Mouse (Mus musculus) E14TG2a.4 (cell line): ENCODE data around the gene Ccdc106.
A peak's percentile ranks its signal among the peaks of the same experiment; 100 is the strongest.

Experiments
- H3K27me3 ChIP-seq: 2 replicates; pipeline ENCODE4 v1.6.1; 2014; ENCODE audit warnings: low read length, control low read depth; ENCODE audit not compliant: insufficient read depth
- H3K36me3 ChIP-seq: 2 replicates; pipeline ENCODE4 v1.6.1; 2014; ENCODE audit warnings: low read length, control low read depth; ENCODE audit not compliant: insufficient read depth
- H3K4me1 ChIP-seq: replicated peaks from 2 replicates; pipeline ENCODE4 v1.6.1; 2014; ENCODE audit warnings: low read depth, low read length, control low read depth
- H3K4me3 ChIP-seq: replicated peaks from 2 replicates; pipeline ENCODE4 v1.5.1; 2014; ENCODE audit warnings: mild to moderate bottlenecking, low read length
- H3K9me3 ChIP-seq: 2 replicates; pipeline ENCODE4 v1.6.1; 2014; ENCODE audit warnings: low read length, control low read depth
- CTCF ChIP-seq: conservative IDR thresholded peaks from 2 replicates; pipeline ENCODE4 v1.5.1; 2014; ENCODE audit warnings: low read length
- NANOG ChIP-seq: IDR thresholded peaks from 2 replicates; pipeline ENCODE4 v1.6.1; 2014; ENCODE audit warnings: borderline replicate concordance, low read length, mixed read lengths
- POU5F1 ChIP-seq: IDR thresholded peaks from 2 replicates; pipeline ENCODE4 v1.6.1; 2014; ENCODE audit warnings: low read length, borderline replicate concordance

Gene Ccdc106

GRCm38 (mm10) chr7:5036136-5036535 is 15.8 kb downstream of the Ccdc106 start:
- TF ChIP-seq POU5F1 (no peak), CTCF (no peak), NANOG (no peak)
- no peaks in the 10 kb centered on the region for H3K9me3 ChIP-seq
- H3K4me3 ChIP-seq, result no peak overlapping the region
- H3K36me3 ChIP-seq, result peaks cover 16% of the 10 kb centered on the region
- H3K4me1 ChIP-seq, result peaks cover 38% of the 10 kb centered on the region
- H3K27me3 ChIP-seq, result peaks cover 39% of the 10 kb centered on the region

GRCm38 (mm10) chr7:5037026-5037425 is 16.7 kb downstream of the Ccdc106 start:
- Histone ChIP-seq H3K27me3 (peaks cover 31% of the 10 kb centered on the region), H3K9me3 (no peaks in the 10 kb centered on the region), H3K4me1 (peaks cover 32% of the 10 kb centered on the region), H3K4me3 (no peak overlapping the region), H3K36me3 (peaks cover 20% of the 10 kb centered on the region)
- TF ChIP-seq POU5F1 (no peak), NANOG (no peak), CTCF (no peak)

GRCm38 (mm10) chr7:5037467-5037866 is 17.1 kb downstream of the Ccdc106 start:
- no peak for TF ChIP-seq CTCF
- no peak for TF ChIP-seq POU5F1
- H3K4me3 ChIP-seq, result peak overlapping the region; percentile 90
- peaks cover 28% of the 10 kb centered on the region for H3K4me1 ChIP-seq
- peaks cover 17% of the 10 kb centered on the region for H3K36me3 ChIP-seq
- H3K27me3 ChIP-seq, result peaks cover 27% of the 10 kb centered on the region
- no peaks in the 10 kb centered on the region for H3K9me3 ChIP-seq

DNA sequence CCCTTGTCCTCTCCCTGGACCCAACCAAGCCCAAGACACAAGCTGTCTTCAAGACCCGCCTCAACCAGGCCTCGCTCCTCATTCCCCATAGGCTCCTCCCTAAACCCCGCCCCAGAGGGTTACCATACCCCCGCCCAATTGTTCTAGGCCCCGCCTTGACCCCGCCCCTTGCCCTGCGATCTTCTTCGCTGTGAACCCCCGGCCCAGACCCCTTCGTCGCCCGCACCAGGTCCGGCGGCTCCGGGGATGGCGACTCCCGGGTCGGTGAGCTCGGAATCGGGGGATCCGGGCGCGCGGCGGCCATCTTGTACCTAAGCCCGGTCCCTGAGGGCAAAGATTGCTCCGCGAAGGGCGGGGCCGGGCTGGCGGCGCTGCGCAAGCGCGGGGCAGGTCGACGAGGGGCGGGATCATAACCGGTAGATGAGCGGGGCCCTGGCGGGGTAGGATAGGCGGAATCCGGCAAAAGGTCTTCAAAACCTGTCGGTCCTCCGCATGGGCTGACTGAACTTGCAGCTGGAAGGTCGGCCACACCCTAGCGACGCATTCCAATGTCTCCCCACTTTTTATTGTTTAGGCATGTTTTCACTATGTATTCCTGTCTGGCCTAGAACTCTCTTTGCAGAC is 17.9 kb downstream of the Ccdc106 start, which contains the start of gene Zfp784:
Gene Zfp784 (minus strand): TSS at position 338 of the 624 bp plus-strand sequence.
- Histone ChIP-seq H3K4me3 (peak within 1 kb of the TSS; percentile 90), H3K9me3 (no peaks in the 10 kb centered on the region), H3K4me1 (peaks cover 28% of the 10 kb centered on the region), H3K27me3 (peaks cover 19% of the 10 kb centered on the region), H3K36me3 (peaks cover 10% of the 10 kb centered on the region)
- TF ChIP-seq CTCF (no peak), POU5F1 (no peak), NANOG (no peak)

- peaks cover 28% of the 10 kb centered on the region for H3K4me1 ChIP-seq
- TF ChIP-seq POU5F1 (no peak), CTCF (no peak), NANOG (no peak)
- no peaks in the 10 kb centered on the region for H3K9me3 ChIP-seq
- peak overlapping the region; percentile 90 for H3K4me3 ChIP-seq
- peaks cover 4% of the 10 kb centered on the region; the same call in 1 of the 2 replicates for H3K36me3 ChIP-seq
- peaks cover 12% of the 10 kb centered on the region; the same call in 1 of the 2 replicates for H3K27me3 ChIP-seq
These were observed 18.6 kb downstream of the Ccdc106 start for GRCm38 (mm10) chr7:5038940-5039339.

- peaks cover 6% of the 10 kb centered on the region for H3K4me1 ChIP-seq
- 0 out of 2 replicates have a peak, but pooled peaks cover 3% of the 10 kb centered on the region for H3K27me3 ChIP-seq
- no peak for TF ChIP-seq NANOG
- TF ChIP-seq POU5F1, result no peak
- no peak for TF ChIP-seq CTCF
- no peaks in the 10 kb centered on the region for H3K9me3 ChIP-seq
- peaks cover 4% of the 10 kb centered on the region; the same call in 1 of the 2 replicates for H3K36me3 ChIP-seq
- no peak overlapping the region for H3K4me3 ChIP-seq
These were observed 24.6 kb downstream of the Ccdc106 start for GRCm38 (mm10) chr7:5044981-5045380.

GRCm38 (mm10) chr7:5046112-5046511 is 25.8 kb downstream of the Ccdc106 start:
- Histone ChIP-seq H3K4me1 (peaks cover 14% of the 10 kb centered on the region), H3K27me3 (0 out of 2 replicates have a peak, but pooled peaks cover 6% of the 10 kb centered on the region), H3K36me3 (peaks cover 4% of the 10 kb centered on the region; the same call in 1 of the 2 replicates), H3K4me3 (no peak overlapping the region), H3K9me3 (no peaks in the 10 kb centered on the region)
- TF ChIP-seq POU5F1 (no peak), NANOG (no peak), CTCF (peak; percentile 15; the same call in 1 of the 2 replicates)

DNA sequence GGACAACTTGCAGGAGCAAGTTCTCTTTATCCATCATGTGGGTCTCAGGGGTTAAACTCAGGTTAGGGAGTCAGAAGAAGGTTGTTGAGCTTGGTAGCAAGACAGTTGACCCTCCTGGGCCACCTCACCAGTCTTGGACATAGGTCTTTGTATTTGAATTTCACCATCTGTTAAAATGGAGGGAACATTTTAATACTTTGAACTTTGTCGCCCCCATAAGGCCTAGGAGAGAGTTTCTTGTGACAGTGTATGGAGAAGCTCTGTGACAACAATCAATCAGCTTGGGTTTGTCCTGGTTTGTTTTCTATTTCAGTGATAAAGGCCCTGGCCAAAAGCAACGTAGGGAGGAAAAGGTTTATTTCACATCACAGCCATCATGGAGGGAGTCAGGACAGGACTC is 27.0 kb downstream of the Ccdc106 start:
- Histone ChIP-seq H3K27me3 (peaks cover 14% of the 10 kb centered on the region), H3K4me3 (no peak overlapping the region), H3K9me3 (no peaks in the 10 kb centered on the region), H3K4me1 (peaks cover 22% of the 10 kb centered on the region), H3K36me3 (no peaks in the 10 kb centered on the region)
- 0 out of 2 replicates have a peak, but pooled peaks have one; percentile 7 for TF ChIP-seq CTCF
- no peak for TF ChIP-seq NANOG
